Mouse (Mus musculus) heart, adult 2 months (tissue): ENCODE data around the gene Nat8f1. TPM values are rescaled to one million over a fixed set of nuclear protein-coding genes. Genes with fewer than 3 reads are reported as not detected.

Experiments used
- DNase-seq, 2 experiments: peaks; one replicate each; pipeline ENCODE4 v3.0.0; 2021
- H3K27ac ChIP-seq: fragments of 200-600 bp; 2 replicates; pipeline ENCODE4 v1.8.1; 2022
- H3K27me3 ChIP-seq: fragments of 200-500 bp; 2 replicates; pipeline ENCODE4 v1.6.1; 2012; ENCODE audit warnings: mild to moderate bottlenecking, low read length, inconsistent platforms, mixed read lengths; ENCODE audit not compliant: control insufficient read depth, insufficient read depth
- H3K36me3 ChIP-seq: fragments of 200-500 bp; 2 replicates; pipeline ENCODE4 v1.6.1; 2012; ENCODE audit warnings: low read length, inconsistent platforms; ENCODE audit not compliant: control insufficient read depth, insufficient read depth
- H3K4me1 ChIP-seq: fragments of 200-500 bp; 2 replicates; pipeline ENCODE4 v1.6.1; 2011; ENCODE audit warnings: low read length; ENCODE audit not compliant: control insufficient read depth, insufficient read depth
- H3K4me3 ChIP-seq: fragments of 200-600 bp; 2 replicates; pipeline ENCODE4 v1.8.1; 2022
- H3K79me2 ChIP-seq: fragments of 200-500 bp; replicated peaks from 2 replicates; pipeline ENCODE4 v1.6.1; 2012; ENCODE audit warnings: mild to moderate bottlenecking, inconsistent platforms, low read length, moderate library complexity, mixed read lengths; ENCODE audit not compliant: control insufficient read depth, insufficient read depth
- H3K9ac ChIP-seq: fragments of 200-500 bp; 2 replicates; pipeline ENCODE4 v1.6.1; 2012; ENCODE audit warnings: low read depth, mild to moderate bottlenecking, control low read depth, inconsistent platforms, low read length, mixed read lengths
- CTCF ChIP-seq: fragments of 200-600 bp; IDR thresholded peaks from 2 replicates; pipeline ENCODE4 v1.8.1; 2022; ENCODE audit warnings: antibody characterized with exemption, mild to moderate bottlenecking, moderate library complexity
- EP300 ChIP-seq: fragments of 200-500 bp; IDR thresholded peaks from 2 replicates; pipeline ENCODE4 v1.6.1; 2011; ENCODE audit warnings: low read depth, low read length, control low read depth; ENCODE audit not compliant: insufficient read depth
- POLR2A ChIP-seq: fragments of 200-500 bp; IDR thresholded peaks from 2 replicates; pipeline ENCODE4 v1.6.1; 2011; ENCODE audit warnings: mild to moderate bottlenecking, low read depth, low read length, control low read depth; ENCODE audit not compliant: insufficient read depth
- WGBS: fragments of 180-500 bp; shearing (Covaris S2); methylation state at CpG from one replicate; pipeline ENCODE4 v1.1.7; 2018; 5-methylcytosine and 5-hydroxymethylcytosine counted together
- intact Hi-C: fragments of 180-260 bp; cut with DNase I; formaldehyde crosslinking; loops from one replicate; pipeline ENCODE4 v1.15.1; 2025
- polyA plus RNA-seq: library from polyadenylated mRNA; depleted of rRNA; stranded (reverse); fragments of >200 nt; gene quantifications from 2 replicates; pipeline ENCODE4 v1.2.3, GENCODE M21; 2012; rRNA removed
- total RNA-seq, 2 experiments: library from RNA; stranded (reverse); gene quantifications; 2 replicates each; pipeline ENCODE4 v1.2.3; 2021

Gene Nat8f1
- total and polyA plus RNA-seq, 3 experiments: 2.0 to 5.1 (median 2.1) TPM

GRCm38 (mm10) chr6:85862565-85862964 is 52.9 kb downstream of the Nat8f1 start:
- no peak overlapping the region for H3K9ac ChIP-seq
- H3K27ac ChIP-seq: no peak overlapping the region
- H3K4me1 ChIP-seq: no peaks in the 10 kb centered on the region
- H3K79me2 ChIP-seq: no peaks in the 10 kb centered on the region
- H3K36me3 ChIP-seq: no peaks in the 10 kb centered on the region
- DNase-seq: peak in 1 of 2 experiments; percentile 8
- 35% methylated on average over 3 of the region's 3 CpGs for WGBS
- intact Hi-C loops: no loop called here
- no peak for TF ChIP-seq EP300
- TF ChIP-seq CTCF: no peak
- TF ChIP-seq POLR2A: no peak
- no peaks in the 10 kb centered on the region for H3K27me3 ChIP-seq
- no peak overlapping the region for H3K4me3 ChIP-seq

- no peak for DNase-seq
- TF ChIP-seq EP300 (no peak), CTCF (no peak), POLR2A (no peak)
- Histone ChIP-seq H3K36me3 (no peaks in the 10 kb centered on the region), H3K27me3 (no peaks in the 10 kb centered on the region), H3K9ac (no peak overlapping the region), H3K79me2 (no peaks in the 10 kb centered on the region), H3K27ac (no peak overlapping the region), H3K4me1 (no peaks in the 10 kb centered on the region), H3K4me3 (no peak overlapping the region)
- 73% methylated on average over 3 of the region's 3 CpGs for WGBS
- intact Hi-C loops: no loop called here
Observed at GRCm38 (mm10) chr6:85861247-85861646, 54.2 kb downstream of the Nat8f1 start.

Other genes with a start within 250 kb of the Nat8f1 start
- gene Nat8f7, start 202.5 kb downstream of the Nat8f1 start, total RNA-seq: under 1 TPM in 1 of 2 experiments, not detected in 1; 0.13 TPM
- 0.47 and 0.62 TPM in 2 replicates for gene Nat8f7, start 202.5 kb downstream of the Nat8f1 start, polyA plus RNA-seq
- gene Nat8f3, start 149.9 kb downstream of the Nat8f1 start, total RNA-seq: not detected
- gene Nat8f3, start 149.9 kb downstream of the Nat8f1 start, polyA plus RNA-seq: 0.64 and 2.7 TPM in 2 replicates
- under 1 TPM in 1 of 2 experiments, not detected in 1; 0.18 TPM for gene Nat8f6, start 94.7 kb downstream of the Nat8f1 start, total RNA-seq
- gene Nat8f6, start 94.7 kb downstream of the Nat8f1 start, polyA plus RNA-seq: 0.29 and 0.73 TPM in 2 replicates
- gene Nat8f5, start 94.7 kb downstream of the Nat8f1 start, total RNA-seq: not detected
- not detected in 2 replicates for gene Nat8f5, start 94.7 kb downstream of the Nat8f1 start, polyA plus RNA-seq
- not detected for gene Nat8, start 83.6 kb downstream of the Nat8f1 start, total RNA-seq
- not detected in 2 replicates for gene Nat8, start 83.6 kb downstream of the Nat8f1 start, polyA plus RNA-seq
- gene Nat8f2, start 46.5 kb downstream of the Nat8f1 start, total RNA-seq: under 1 TPM in 1 of 2 experiments, not detected in 1; 0.13 TPM
- 0.15 TPM in 1 of 2 replicates, not detected in the other for gene Nat8f2, start 46.5 kb downstream of the Nat8f1 start, polyA plus RNA-seq
- gene Nat8f4, start 10.8 kb downstream of the Nat8f1 start, total RNA-seq: under 1 TPM; 0.73 to 0.76 TPM
- 0.66 and 1.5 TPM in 2 replicates for gene Nat8f4, start 10.8 kb downstream of the Nat8f1 start, polyA plus RNA-seq
- 10 to 100 TPM; 11.0 to 14.1 TPM for gene Tprkb, start 3.8 kb downstream of the Nat8f1 start, total RNA-seq
- 12.2 and 15.5 TPM in 2 replicates for gene Tprkb, start 3.8 kb downstream of the Nat8f1 start, polyA plus RNA-seq
- gene Dusp11, start 46.0 kb upstream of the Nat8f1 start, total RNA-seq: 10 to 100 TPM; 38.0 to 41.8 TPM
- gene Dusp11, start 46.0 kb upstream of the Nat8f1 start, polyA plus RNA-seq: 26.0 and 52.4 TPM in 2 replicates
- gene Figla, start 100.5 kb upstream of the Nat8f1 start, total RNA-seq: not detected
- not detected in 2 replicates for gene Figla, start 100.5 kb upstream of the Nat8f1 start, polyA plus RNA-seq
- under 1 TPM; 0.16 to 0.39 TPM for gene Add2, start 113.0 kb upstream of the Nat8f1 start, total RNA-seq
- 0.25 and 0.47 TPM in 2 replicates for gene Add2, start 113.0 kb upstream of the Nat8f1 start, polyA plus RNA-seq